Mouse (Mus musculus) CD4-positive, CD25-positive, alpha-beta regulatory T cell, adult 2 months (primary cell): ENCODE results near the gene Foxc1.

Experiments used
- DNase-seq: peaks from one replicate; pipeline ENCODE4 v3.0.0-alpha.2; 2012; ENCODE audit warnings: low read depth, low spot score

Gene Foxc1

DNA sequence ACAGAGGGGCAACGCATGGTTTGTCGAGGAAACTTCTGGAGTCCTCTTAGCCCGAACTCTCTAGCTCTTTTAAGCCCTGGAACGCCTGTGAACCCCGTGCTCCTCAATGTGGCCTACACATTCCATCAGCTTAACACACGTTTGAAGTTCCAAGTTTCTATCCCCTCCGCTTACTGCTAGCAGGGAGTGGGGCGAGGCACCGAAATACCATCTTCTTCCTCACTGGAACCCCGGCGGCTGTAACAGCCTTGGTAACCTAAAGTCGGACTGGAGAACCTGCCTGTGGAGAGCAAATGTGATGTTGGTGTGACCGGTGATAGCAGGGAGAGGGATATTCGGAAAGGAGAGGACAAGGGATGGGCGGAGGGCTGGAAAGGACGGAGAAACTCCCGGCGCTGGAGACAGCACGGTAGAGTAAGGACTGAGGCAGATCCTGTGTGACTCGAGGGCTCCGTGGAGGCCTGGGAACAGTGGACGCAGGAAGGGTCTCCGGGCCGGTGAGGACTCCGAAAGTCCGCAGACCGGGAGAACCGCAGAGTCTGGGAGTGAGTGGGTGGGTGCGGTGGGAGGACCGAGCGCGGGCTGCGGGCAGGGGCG is 504 bp upstream of the Foxc1 start:
- no peak for DNase-seq

DNA sequence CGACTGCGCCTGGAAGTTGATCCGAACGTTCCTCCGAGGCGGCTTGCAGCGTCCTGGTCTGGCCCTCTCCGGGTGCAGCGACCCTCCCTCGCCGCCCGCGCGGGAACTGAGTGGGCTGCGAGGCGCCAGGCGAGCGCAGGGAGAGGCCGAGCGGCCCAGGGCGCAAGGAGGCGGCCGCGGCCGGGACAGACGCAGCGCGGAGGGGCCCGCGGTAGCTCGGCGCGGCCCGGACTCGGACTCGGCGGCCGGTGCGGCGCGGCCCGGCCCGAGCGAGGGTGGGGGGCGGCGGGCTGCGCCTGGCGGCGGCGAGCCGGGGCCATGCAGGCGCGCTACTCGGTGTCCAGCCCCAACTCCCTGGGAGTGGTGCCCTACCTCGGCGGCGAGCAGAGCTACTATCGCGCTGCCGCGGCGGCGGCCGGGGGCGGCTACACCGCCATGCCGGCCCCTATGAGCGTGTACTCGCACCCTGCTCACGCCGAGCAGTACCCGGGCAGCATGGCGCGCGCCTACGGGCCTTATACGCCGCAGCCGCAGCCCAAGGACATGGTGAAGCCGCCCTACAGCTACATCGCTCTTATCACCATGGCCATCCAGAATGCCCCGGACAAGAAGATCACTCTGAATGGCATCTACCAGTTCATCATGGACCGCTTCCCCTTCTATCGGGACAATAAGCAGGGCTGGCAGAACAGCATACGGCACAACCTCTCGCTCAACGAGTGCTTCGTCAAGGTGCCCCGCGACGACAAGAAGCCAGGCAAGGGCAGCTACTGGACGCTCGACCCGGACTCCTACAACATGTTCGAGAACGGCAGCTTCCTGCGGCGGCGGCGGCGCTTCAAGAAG is 680 bp downstream of the Foxc1 start:
- DNase-seq: peak; percentile 18

DNA sequence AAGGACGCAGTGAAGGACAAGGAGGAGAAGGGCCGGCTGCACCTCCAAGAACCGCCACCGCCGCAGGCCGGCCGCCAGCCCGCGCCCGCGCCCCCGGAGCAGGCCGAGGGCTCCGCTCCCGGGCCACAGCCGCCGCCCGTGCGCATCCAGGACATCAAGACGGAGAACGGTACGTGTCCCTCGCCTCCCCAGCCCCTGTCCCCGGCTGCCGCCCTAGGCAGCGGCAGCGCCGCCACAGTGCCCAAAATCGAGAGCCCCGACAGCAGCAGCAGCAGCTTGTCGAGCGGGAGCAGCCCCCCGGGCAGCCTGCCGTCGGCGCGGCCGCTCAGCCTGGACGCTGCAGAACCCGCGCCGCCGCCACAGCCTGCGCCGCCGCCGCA is 1.3 kb downstream of the Foxc1 start:
- DNase-seq: no peak

DNA sequence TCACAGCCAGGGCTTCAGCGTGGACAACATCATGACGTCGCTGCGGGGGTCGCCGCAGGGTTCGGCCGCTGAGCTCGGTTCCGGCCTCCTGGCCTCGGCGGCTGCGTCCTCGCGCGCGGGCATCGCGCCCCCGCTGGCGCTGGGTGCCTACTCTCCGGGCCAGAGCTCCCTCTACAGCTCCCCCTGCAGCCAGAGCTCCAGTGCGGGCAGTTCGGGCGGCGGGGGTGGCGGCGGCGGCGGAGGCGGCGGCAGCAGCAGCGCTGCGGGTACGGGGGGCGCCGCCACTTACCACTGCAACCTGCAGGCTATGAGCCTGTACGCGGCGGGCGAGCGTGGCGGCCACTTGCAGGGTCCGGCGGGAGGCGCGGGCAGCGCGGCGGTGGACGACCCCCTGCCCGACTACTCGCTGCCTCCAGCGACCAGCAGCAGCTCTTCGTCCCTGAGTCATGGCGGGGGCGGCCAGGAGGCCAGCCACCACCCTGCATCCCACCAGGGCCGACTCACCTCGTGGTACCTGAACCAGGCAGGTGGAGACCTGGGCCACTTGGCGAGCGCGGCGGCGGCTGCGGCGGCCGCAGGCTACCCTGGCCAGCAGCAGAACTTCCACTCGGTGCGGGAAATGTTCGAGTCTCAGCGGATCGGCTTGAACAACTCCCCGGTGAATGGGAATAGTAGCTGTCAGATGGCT is 1.8 kb downstream of the Foxc1 start:
- peak; percentile 46 for DNase-seq

DNA sequence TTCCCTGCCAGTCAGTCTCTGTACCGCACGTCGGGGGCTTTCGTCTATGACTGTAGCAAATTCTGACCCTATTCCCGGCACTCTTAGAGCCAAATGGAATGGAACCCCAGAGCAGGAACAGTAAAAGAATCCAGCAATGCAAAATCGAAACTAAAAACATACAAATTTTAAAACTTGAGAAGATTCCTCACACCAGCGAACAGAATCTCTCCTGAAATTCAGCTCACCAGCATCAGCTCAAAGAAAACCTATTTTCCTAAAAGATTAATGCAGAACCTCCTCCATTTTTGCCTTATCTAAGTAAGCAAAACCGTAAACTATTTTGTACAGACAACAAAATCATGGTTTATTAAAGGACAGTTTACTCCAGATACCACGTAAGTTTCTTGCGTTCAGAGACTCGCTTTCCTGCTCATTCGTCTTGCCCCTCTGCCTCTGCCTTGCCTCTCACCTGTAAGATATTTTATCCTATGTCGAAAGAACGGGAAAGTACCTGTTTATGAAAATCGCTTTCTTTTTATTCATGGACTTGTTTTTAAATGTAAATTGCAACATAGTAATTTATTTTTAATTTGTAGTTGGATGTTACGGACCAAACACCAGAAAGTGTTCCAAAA is 2.5 kb downstream of the Foxc1 start:
- no peak for DNase-seq

DNA sequence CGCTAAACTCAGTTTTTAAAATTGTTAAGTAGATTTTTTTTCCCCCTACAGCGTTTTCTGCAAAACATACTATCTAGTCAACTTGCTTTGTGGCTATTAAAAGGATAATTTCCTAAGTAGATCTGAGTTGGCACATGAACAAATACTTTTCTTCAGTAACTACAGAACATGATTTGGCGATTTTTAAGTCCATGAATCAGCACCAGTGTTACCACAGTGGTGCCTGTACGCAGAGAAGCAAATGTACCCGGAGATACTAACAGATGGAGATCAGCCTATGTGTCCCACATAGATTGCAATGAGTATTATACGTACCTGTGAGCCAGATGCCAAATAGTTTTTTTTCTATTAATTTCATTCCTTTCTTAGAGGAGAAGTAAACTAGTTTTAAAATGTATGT is 3.3 kb downstream of the Foxc1 start:
- no peak for DNase-seq

DNA sequence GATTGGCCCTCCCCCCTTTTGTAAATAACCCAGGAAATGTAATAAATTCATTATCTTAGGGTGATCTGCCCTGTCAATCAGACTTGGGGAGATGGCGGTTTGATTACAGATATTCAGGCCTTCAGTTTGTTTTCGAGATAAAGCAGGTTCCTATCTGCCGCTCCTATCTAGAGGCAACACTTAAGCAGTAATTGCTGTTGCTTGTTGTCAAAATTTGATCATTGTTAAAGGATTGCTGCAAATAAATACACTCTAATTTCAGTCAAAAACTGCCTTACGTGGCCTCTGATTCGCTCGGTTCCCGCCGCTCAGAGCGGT is 3.9 kb downstream of the Foxc1 start:
- no peak for DNase-seq

DNA sequence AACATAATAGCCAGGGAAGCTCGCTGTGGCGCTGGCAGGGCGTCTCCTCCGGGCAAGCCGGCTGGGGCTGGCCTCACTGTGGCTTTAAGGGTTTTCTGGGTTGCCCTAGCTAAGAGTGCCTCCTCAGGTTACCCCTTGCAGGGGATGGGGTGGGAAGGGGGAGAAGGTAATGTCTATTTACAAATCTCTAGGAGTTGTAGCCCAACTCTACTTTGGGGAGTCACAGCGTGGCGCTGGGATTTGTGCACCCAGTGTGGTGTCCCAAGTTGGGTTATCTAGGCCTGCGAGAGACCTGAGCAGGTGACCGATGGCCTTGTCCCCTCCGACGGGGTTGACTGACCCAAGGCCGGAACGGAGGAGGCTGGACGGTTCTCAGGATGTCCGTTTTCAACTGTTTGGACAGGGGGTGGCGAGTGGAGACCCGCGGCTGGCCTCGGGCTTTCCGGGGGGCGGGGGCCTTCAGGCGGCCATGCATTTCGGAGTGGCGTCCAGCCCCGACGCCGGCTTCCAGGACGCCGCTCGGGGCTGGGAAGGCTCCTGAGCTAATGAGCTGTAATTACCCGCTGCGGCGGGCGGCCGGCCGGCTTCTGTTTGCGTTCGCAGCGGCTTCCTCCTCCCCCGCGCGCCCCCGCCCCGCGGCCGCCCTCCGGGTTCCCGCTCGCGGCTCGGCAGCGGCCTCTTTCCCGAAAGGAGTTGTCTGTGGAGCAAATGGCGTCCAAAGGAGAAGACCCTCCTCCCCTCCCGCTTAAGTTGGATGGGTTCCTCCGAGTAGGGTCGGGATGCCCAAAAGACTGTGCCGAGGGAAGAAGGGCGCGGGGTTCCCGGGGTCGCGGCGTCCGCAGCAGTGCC is 4.5 kb downstream of the Foxc1 start:
- peak; percentile 4 for DNase-seq

DNA sequence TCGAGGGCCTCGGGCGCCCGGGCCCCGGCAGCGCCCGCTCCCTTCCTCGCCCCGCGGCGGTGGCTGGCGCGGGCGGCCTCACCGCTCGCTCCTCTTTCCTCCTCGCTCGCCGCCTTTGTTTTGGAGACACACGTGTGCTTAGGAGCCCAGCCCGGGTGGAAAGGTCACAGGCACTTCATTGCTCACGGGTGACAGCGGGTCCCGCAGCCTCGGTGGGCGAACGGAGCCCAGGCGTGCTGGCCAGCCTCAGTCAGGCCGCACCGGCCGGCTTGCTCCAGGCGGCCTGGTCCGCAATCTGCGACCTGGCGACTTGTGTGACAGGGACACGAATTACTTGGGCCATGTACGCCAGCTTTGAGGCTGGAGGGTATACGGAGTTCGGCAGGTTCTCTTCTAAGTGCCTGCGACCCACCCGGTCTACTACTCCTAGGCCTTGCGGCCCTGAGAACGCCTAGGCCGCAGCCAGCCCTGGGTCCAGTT is 5.1 kb downstream of the Foxc1 start:
- DNase-seq: no peak

DNA sequence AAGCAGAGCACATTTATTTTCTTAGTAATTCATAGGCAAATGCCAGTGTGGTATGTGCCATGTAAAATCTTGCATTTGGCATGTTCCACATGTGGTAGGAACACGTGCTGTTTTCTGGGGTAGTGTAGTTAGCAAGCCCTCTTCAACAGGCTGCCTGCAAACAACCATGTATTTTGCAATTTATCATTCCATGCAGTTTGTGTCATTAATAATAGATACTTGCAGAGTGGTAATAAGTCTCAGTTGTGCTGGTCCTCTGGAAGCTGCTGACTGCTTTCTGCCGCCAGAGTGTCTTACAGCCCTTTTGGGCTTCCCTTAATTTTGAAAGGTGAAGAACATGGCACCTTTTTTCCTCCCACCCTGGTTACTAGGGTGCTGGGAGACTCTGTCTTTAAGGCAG is 6.3 kb downstream of the Foxc1 start:
- no peak for DNase-seq

DNA sequence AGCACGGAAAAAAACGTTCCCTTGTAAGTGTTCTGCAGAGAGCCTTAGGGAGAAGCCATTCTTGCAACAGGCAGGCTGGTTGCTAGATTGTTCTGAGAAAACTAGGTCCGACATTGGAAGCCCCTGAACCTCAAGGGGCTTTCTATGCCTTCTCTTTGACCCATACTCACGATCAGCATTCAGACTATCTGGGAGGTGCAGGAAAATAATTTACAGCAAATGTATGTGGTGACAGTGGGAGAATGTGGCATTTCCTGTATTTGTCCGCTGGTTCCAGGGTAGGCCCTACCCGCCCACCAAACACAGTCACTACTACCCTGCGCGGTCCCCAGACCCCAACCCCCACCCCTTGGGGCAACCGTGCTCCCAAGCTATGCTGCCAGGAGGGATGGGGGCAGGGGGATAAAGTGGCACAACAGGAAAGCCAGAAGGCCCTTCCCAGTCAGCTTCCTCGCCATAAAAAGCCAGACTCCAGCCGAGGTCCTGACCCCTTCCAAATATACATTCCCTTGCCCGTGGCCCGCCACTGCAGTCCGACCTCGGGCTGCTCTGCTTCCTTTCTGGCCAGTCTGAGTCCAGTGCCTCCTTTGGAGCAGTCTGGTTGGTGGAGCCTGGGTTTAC is 9.1 kb downstream of the Foxc1 start:
- DNase-seq: no peak

DNA sequence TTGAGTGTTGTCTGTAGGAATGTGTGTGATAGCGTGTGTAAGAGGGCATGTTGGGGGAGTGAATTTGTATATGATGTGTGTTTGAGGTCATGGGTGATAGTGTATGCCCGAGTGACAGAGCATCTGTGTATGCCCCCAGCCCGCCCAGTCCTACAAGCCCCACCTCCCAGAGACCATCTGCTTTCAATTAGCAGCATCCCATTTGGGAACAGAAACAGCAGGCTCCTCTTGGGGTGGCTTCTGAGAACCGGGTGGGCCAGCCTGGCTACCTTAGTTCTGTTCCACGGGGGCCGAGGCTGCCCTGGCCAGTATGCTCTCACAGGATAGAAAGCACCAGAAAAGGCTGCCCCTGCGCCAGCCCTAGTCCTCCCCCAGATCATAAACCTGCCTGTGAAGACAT is 11.9 kb downstream of the Foxc1 start:
- no peak for DNase-seq

DNA sequence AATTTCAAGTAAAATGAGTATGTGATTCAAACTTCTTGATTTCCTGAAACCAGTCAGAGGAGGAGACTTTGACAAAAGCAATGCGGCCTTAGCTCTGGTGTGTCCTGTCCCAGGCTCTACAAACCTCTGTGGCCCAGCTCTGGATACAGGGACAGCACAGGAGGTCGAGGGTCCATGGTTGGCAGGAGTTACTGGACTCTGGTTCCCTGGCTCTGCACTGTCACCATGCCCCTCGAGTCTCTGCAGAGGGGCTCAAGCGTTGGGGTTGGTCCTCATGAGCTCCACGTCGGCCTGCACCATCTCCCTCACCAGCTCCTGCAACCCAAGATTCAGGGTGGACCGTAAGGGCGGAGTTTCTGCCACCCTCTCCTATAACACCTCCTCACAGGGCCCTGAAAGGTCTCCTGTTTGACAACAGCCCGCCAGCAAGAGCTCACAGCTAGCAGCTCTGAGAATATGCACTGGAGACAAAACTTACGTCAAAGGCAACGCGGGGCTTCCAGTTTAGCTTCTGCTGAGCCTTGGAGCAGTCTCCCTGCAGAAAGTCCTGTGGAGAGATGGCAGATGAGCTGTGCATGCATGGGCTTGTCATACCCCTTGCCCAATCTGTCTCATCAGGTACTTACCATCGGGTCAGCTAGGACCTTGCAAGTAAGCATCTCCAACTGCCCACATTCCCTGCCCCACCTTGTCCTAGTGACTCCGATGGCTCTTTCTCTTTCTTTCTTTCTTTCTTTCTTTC is 13.4 kb downstream of the Foxc1 start:
- no peak for DNase-seq

DNA sequence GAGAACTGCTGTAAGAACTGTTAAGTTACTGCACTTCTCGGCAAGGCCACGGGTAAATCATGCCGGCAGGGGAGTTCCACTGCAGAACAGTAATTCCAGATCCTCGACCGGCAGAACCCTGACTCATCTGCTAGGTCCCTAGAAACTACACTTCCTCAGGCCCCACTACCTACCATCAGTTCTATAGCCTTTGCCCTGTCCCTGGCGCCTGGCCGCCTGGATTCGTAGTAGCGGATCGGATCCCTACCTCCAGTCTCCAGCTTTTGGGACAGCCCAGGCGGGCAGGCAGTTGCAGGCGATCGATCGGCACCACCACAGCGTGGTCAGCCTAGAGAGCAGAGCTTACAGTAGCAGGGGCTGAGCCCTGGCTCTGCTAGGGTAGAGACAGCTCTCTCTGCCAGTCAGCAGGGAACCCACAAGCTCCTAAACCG is 14.2 kb downstream of the Foxc1 start:
- no peak for DNase-seq

DNA sequence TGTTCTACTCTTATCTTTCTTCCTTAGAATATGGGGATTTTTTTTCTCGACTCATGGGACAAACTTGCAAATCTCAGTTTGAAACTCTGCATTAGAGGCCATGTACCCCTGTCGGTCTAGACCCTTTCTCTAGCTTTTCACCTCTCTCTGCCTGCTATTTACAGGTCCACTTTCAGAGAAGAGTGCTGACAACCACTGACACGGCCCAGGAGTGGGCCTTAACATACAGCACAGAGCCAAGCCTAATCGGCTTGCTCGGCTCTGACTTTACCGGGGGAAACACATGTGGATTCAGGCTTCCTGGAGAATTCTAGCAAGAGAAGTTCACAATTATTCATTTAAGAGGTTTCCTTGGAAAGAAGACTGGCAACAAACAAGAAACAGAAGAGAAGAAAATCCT is 14.6 kb downstream of the Foxc1 start:
- no peak for DNase-seq

DNA sequence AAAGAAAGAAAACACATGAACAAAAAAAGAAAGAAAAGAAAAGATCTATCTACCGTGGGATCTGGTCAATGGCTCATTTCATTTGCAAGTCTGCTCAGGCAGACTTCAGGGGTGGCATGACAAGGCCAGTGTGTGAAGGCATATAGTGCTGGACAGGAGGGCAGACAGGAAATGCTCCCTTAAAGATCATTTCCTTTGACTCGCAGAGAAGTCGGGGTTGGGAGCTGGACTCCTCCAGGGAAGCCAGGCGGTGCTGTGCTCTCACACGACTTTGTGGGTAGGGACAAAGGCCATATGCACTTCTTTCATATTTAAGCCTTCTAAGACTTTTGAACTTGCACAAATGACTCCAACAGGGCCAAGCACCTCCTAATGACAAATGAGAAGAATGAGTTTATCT is 16.9 kb downstream of the Foxc1 start:
- DNase-seq: no peak

DNA sequence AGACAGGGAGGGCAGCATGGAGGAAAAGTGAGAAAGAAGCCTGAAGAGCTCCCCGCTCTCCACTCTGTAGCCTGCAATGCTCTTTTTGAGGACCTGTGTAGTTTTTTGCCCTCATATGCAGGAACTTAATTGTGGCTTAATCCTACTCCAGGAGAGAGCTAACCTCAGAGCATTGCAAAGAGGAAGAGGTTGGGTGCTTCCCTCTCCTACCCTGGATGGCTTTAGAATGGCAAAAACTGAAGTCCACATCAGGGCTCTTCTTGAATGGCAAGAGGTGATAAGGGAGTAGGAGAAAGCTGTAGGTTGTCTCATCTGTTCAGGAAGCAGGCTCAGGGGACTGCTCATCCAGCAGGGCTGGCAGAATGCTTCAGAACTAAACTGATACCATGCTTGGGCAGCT is 18.7 kb downstream of the Foxc1 start:
- no peak for DNase-seq

DNA sequence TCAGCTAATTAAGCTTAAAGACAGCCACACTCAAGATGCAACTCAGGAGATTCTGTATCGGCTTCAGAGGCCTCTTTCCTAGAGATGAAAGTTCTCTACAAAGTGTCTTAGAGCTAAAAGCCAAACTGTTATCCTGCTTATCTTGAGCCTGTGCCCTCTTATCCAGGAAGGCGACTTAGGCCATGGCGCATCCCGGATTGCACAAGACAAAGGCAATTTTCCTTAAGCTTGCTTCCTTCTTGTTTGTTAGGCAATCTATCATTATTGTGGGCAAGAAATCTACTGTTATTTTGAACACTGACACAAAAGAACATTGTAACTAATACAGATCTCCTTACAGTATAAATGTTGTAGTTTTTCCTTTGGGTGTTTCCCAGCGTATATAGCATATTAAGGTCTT is 20.7 kb downstream of the Foxc1 start:
- no peak for DNase-seq

DNA sequence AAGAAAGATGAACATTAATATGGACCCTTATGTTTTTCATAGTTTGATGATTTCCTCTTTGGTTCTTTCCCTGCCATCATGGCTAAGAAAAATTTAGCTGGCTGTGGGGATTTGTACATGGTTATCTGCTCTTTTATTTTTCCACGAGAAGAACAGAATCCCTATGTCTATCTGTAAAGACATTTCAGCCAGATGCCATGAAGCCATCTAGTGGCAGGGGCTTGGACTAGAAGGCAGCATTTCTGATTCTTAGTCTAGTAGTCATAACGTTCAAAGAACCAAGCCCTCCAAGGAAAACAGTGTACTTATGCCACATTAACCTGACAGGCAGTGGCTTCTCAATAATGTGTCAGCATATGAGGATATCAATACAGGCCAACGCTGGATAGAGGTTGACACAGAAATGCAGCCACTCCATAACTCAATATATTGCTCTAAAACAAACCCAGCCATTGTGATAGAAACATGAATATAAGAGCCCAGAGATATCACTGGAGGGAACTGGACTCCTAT is 21.4 kb downstream of the Foxc1 start:
- no peak for DNase-seq

DNA sequence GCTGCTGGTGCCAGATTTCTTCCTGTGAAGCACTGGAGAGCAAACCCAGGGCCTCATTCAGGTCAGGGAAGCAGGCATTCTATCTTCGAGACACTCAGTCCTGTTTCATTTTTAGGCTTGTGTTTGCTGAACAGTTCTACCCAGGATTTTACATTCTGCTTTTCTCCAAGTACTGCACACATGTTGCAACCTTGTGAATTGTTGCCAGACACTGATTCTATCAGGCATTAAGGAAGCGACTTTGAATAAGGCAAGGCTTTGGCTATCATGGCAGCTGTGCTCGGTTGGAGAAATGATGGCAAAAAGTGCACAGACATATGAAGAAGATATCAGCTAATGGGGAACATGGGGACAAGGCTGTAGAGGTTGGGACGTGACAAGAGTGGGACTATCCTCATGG is 22.0 kb downstream of the Foxc1 start:
- DNase-seq: no peak
